Mouse (Mus musculus) spleen, postnatal 4 days (tissue): ENCODE data around the gene Lnx1.

Experiments
- DNase-seq, 2 experiments: peaks; one replicate each; pipeline ENCODE4 v3.0.0; 2022; ENCODE audit warnings: low spot score in 2 of 2

The Lnx1 gene

DNA sequence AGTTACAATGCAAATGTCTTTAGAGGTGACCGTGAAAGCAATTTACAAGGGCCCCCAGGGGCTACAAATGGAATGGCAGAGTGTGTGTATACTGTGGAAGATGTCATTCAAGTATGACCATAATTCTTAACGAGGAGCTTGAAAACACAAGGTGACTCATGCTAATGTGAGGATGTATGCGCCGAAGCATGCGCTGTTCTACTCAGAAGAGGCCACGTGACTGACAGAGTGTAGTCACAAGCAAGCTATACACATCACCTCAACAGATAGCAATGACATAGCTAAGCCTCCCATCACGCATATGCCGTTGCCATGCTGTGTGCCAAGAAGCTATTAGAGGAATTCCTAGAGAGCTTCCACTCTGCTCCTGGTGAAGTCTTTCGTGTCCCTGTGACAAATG, 5.2 kb downstream of the Lnx1 start:
- no peak for DNase-seq

DNA sequence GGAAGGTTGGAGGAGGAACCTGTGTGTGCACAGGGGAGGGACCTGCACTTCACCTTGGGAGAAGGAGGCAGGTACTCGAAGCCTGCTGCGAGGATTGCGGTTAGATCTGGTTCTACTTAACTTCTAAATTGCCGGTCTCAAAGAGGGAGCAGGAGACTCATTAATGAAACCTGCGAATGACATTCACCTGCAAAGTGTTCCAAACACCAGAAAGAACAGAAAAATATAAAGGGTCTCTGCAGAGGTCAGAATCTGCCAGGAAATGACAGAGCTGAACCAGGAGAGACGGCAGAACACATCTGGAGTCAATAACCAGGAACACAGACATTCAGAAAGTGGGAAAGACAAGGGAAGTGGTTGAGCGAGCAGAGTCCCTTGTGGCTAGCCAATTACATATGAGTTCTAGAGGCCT, 8.3 kb downstream of the Lnx1 start:
- DNase-seq, result no peak

- DNase-seq, result no peak
Observed at GRCm38 (mm10) chr5:74693836-74694235, 8.9 kb downstream of the Lnx1 start.

GRCm38 (mm10) chr5:74692411-74693090, 10.2 kb downstream of the Lnx1 start:
- no peak for DNase-seq

DNA sequence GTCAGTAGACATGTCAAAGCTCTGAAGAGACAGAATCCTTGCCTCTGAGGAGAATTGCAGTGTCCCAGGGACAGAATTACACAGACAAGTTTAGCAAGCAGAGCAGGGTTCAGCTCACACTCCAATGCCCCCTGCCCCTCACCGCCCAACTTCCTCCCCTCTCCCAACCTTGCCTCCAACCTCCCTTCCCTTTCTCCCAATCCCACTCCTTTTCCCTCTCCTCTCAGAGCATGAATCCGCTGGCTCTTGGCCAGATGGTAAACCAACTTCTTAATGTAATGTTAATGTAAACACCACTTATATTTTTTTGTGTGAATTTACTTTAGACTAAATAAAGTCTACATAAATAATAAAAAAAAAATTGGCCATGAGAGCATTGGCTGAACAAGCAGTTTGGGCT, 13.9 kb downstream of the Lnx1 start:
- DNase-seq, result no peak

DNA sequence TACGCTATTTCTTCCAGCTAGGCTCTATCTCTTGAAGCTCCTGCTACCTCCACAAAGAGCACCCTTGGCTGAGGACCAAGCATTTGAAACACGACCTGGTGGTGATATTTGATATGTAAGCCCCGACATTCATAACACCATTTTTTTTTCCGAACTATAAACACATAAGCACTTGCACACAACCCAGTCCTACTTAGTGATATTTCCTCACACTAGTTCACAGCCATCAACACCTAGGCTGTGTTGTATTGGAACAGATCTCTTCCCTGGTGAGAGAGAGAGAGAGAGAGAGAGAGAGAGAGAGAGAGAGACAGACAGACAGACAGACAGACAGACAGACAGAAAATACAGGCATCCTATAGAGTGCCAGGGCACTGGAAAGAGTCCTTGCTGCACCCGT, 17.8 kb downstream of the Lnx1 start:
- no peak for DNase-seq

DNA sequence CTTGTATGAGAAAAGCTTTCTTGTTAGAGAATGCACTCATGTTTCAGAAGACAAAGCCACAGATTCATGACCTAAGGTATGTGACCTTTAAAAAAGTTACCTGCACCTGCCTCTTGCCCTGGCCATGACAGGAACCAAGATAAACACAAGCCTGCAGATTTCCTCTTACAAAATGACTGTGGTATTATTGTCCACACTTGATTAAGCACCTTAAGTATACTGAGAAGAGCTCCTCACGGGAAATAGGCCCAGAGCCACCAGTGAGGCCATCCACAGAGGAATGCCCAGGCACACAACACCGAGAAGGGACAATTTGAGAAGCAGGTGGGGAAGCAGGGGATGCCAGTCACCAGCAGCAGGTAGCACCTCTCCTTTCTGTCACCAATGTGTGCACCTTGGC, 18.9 kb downstream of the Lnx1 start:
- DNase-seq, result no peak

DNA sequence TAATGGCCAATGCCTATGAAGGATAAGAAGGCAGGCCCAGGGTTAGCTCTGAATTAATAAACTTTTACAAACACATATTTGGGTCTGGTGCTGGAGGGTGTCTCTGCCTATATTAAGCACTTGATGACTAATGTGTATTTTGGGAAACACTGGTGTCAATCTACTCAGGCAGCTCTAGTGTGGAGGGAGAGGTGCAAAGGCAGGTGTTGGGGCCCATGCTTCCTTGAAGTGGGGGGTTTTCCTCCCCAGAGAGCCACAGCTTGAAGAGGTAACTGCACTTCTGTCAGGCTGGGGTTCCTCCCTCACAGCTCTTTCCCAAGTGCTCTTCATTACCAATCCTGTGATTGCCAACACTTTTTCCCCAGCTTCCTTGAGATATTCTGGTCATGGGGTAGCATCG, 20.0 kb downstream of the Lnx1 start:
- DNase-seq, result no peak

- no peak for DNase-seq
Observed at GRCm38 (mm10) chr5:74679631-74680030, 23.1 kb downstream of the Lnx1 start.

DNA sequence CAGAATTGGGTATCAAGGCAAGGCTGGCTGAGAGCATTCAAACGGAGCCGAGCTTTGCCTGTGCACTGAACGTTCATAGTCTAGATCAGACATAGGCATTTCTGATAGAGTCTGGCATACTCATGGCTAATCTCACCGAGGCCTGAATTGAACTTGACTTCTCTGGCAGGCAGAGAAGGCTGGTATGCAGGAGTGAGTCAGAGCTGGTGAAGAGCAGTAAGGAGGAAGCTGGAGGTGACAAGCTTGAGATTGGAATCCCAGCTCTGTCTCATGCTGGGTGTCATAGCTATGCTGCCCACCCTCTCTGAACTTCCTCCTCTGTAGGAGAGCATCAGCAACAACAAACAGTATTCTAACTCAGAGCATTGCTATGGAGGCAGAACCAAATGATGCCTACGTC, 24.0 kb downstream of the Lnx1 start:
- DNase-seq, result no peak

GRCm38 (mm10) chr5:74677399-74678338, 25.0 kb downstream of the Lnx1 start:
- DNase-seq, result no peak

DNA sequence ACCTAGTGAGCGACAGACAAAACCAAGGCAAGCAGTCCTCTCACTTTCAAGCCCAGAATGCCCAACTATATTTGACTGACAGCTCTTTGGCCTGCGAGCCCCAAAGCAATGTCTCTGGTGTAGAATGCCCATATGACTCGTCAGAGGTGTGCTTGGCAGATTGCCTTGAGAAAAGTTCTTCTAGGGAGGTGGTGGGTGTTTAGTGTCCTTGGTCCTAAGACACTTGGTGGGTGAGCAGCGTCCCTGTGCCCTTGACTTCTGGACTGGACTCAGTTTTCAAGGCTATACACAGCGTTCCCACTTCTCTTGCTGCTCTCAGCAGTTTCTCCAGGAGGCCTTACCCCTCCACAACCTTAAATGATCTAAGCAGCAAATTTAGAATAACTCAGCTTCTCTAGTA, 30.2 kb downstream of the Lnx1 start:
- DNase-seq, result no peak

DNA sequence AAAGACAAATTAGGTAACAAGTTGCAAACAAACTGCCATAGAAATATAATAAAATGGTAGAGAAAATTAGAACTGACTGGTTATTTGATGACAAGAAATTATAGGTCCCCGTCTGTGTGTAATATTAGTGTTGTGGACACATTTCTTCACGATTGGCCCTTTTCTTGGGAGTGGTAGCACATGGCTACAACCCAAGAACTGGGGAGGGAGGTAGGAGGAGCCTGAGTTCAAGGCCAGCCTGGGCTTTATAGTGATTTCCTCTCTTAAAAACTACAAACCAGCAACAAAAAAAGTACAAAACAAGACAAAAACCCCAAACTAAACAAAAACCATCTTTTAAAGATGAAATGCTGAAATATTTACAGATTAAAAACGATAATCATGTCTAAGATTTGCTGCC, 31.8 kb downstream of the Lnx1 start:
- DNase-seq, result no peak

DNA sequence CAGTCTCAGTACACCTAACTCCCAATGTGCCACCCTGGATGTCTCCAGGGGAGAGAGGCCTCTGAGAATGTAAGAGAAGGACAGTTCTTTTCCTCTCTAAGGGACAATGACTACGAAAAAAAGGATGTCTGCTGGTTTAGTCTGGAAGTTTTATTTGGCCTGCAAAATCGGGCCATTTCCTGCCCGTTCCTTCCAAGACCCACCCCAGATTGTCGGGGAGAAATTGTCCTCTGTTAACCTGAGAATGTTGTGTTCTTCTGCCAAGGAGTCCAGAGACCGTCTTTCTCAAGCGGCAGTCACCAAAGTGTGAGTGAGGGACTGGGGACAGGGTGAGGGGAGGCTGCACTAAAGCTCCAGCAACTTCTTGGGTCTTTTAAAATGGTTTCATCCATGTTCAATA, 32.8 kb downstream of the Lnx1 start:
- no peak for DNase-seq

DNA sequence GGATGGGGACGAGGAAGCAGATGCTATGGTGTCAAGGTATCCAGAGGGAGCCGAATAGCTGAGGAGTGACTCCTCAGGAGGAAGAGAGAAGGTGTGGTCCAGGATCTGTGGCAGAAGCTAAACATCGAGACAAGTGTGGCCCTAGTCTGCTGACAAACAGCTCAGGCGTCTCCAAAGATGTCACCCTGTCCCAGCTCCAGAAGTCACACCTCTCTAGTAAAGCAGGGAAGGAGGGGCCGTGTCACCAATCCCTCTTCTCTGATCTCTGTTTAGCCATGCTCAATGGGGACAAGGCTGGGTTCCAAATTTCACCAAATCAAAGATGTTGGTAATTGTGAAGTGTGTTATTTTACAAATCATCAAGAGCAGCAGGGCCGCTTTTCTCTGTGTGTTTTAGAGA, 33.8 kb downstream of the Lnx1 start:
- DNase-seq, result no peak

DNA sequence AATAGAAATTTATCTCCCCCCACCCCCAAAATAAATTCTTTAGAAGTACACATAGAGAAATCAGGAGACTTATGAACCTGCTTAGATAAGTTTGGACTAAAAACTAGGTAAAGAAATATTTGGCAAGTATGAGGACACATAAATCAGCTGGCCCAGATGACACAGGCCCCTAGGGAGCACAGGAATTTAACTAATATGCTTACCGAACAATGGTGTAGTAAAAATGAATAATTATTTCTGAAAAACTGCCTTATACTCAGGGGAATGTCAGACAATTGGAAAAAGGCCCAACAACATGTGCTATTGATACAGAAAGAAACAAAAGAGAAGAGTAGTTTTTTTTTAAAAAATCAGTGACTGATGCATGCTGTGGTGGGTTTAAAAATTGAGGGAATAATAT, 40.1 kb downstream of the Lnx1 start:
- no peak for DNase-seq

DNA sequence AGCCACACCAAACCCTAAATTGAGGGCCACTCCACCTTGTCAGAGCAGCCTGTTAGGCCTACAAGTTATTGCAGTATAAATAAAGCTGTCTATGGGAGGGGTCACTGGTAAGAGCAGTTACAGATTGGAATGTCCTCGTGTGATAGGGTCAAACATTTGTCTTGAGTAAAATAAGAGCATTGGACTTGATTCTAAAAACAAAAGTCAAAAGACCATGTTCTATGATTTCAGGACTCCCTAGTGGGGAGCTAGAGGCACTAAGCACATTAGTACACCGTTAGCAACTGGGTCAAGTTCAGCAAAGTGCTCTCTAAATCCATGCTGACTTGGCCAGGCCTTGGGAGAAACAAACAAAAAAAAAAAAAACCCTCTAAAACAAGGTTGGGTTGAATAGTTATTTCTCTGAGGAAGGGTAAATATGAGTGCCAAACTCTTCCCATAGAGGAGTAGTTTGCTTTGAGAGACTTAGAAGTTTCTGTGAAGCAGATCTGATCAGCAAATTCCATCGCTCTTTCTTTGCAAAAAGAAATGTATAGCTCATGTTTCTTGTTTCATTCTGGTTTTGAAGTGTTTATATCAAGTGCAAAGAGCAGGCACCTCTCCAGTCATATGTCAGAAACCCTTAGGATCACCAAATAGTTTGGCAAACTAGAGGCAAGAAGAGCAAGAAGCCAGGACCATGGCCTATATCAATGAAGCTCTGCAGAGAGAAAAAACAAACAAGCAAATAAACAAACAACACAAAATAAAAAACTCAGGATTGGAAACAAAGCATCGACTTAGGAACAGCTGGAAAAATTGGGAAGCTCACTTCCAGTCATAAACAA, 40.8 kb downstream of the Lnx1 start:
- no peak for DNase-seq

DNA sequence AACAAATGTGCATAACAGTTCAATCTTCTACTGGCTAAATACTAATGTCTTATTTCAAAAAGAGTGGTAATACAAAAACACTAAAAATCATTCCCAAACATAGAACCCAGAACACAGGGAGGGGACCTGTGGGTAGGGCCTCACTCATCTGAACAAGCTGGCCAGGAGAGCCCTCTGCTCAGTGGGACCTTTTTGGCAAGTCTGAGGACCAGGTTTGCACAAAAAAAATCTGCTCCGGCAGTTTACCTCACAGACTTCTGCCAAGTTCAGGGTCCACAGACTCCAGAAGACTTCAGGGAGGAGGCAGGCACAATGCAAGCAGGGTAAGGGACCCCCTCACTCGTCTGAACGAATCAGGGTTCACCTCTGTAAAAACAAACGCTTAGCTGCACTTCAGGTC, 42.9 kb downstream of the Lnx1 start:
- DNase-seq, result no peak

DNA sequence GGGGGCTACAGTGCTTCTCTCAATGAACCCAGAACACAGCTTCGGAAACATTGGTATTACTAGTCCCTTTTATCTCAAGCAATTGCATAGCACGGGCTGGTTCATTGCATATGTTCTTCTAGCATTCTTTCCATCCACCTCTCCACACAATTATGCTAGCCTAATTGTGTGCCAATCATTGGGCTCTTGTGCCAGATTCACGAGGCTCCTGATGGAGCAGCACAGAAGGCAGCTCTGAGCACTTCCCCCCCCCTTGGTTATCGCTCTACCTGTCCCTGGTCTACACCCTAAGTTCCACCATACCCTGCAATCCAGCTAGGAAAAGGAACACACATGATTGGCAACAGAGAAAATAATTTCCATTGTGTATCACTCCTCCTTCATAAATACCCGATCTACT, 43.4 kb downstream of the Lnx1 start:
- DNase-seq, result no peak

DNA sequence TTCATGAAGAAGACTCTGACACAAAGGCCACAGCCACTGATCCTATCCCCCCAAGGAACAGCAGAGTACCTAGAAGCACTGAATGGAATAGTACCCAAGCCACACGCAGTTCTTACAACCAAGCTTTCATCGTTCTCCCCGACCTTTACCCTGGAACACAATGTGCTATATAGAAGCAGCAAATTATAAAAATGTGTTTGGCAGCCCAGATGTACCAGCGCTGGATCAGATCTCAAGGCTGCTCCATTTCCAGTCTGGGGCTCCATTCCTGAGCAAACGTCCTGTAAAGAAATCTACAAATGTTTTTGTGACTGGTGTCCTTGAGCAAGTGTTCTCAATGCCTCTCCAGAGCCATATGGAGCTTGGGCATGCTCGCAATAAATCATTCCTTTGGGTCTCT, 44.8 kb downstream of the Lnx1 start:
- no peak for DNase-seq

GRCm38 (mm10) chr5:74656410-74656809, 46.3 kb downstream of the Lnx1 start:
- no peak for DNase-seq

GRCm38 (mm10) chr5:74654527-74654926, 48.2 kb downstream of the Lnx1 start:
- no peak for DNase-seq
